Mouse (Mus musculus) urinary bladder, postnatal 14 days (tissue): ENCODE results near the gene Hist1h2bh.
A peak's percentile ranks its signal among the peaks of the same experiment; 100 is the strongest.
"Not testable (repeated sequence)": the region's sequence is repeated elsewhere in the genome, so short reads cannot be mapped to it uniquely, and the experiment has no call there.

Experiments used
- DNase-seq: peaks from one replicate; pipeline ENCODE4 v3.0.0; 2021; ENCODE audit warnings: low spot score

Gene Hist1h2bh

GRCm38 (mm10) chr13:23573898-23574524 lies 30.8 kb upstream of the Hist1h2bh start, which contains the start of the genes Hist1h2bf and Hist1h2ad:
Hist1h2bf (minus strand) TSS chr13:23574196.
Hist1h2ad (plus strand) TSS chr13:23574381.
- DNase-seq, result peak; percentile 91

DNA sequence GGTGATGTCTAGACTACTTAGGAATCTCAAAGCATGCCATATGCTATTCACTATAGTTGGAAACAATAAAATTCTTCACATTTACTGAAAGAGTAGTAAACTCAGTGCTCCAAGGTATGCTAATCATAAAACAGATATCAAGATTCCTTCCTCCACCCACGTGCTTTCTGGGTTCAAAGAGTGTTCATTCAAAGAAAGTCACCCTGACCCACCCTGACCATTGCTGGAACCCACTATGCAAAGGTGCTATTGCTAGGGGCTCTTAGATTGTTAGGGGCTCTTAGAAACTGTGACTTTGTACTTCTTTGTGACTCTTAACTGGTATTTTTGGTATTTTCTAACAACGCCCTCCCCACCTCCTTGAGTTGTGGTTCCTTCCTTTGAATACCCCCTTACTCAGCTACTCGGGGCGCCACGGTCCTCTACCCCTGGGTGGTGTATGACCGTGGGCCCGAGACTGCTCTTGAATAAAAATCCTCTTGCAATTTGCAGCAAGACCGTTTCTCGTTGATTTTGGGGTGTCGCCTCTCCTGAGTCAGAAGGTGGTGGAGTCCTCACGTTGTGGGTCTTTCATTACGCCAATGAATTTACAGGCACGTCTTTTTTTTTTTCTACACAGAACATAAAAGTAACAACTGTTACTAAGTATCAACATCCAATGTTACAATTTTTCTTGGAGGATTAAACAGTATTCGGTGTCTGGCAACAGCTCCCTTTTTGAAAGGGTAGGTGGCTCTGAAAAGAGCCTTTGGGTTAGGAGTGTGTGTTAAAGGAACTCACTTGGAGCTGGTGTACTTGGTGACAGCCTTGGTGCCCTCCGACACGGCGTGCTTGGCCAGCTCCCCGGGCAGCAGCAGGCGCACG lies 30.1 kb upstream of the Hist1h2bh start:
- DNase-seq, result not testable (repeated sequence)

- DNase-seq, result no peak
Measured at GRCm38 (mm10) chr13:23572218-23573033, 29.2 kb upstream of the Hist1h2bh start.

GRCm38 (mm10) chr13:23571504-23572217 lies 28.5 kb upstream of the Hist1h2bh start:
- DNase-seq, result not testable (repeated sequence)

DNA sequence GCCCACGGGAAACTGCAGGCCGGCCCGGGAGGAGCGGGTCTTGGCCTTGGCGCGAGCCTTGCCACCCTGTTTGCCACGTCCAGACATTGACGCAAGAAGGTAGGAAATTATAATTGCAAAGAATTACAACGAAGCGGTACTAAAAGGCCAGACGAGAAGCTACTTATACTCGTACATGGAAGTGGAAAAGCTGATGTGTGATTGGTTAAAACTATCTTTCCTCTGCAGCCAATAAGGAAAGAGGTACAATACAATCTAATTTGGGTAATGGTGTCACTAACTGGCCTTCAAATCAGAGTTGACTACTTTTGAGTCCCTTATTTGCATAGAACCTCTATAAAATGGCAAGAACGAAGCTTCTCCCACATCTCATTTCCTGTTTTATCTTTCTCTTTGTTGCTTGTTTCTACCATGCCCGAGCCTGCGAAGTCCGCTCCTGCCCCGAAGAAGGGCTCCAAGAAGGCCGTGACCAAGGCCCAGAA lies 27.9 kb upstream of the Hist1h2bh start, which contains the start of the genes Hist1h2ae and Hist1h2bg:
Hist1h2ae (minus strand) TSS at position 199 of the 482 bp plus-strand sequence.
Hist1h2bg (plus strand) TSS at position 375 of the 482 bp plus-strand sequence.
- peak; percentile 59 for DNase-seq

DNA sequence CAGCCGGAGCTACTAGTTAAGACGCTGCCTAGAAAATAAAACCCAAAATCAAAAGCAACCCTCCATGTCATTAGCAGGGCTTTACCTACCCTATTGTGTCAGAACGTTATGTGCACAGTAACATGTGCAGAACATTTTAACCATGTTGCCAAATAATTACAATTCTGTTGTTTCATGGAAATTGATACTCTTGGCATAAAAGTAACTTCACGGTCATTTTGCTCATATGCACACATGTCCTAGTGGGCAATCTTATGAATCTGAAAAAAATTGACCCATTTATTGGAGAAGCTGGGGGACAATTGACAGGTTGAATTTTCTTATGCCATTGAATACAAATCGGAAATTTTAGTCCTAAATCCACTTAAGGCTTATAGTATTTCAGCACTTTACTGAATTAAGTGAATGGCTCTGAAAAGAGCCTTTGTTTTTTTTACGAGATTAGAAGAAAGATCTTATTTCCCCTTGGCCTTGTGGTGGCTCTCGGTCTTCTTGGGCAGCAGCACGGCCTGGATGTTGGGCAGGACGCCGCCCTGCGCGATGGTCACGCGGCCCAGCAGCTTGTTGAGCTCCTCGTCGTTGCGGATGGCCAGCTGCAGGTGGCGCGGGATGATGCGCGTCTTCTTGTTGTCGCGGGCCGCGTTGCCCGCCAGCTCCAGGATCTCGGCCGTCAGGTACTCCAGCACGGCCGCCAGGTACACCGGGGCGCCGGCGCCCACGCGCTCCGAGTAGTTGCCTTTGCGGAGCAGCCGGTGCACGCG lies 27.2 kb upstream of the Hist1h2bh start:
- DNase-seq, result not testable (repeated sequence)

GRCm38 (mm10) chr13:23564482-23564881 lies 21.3 kb upstream of the Hist1h2bh start:
- no peak for DNase-seq

GRCm38 (mm10) chr13:23562699-23563462 lies 19.7 kb upstream of the Hist1h2bh start:
- DNase-seq, result peak; percentile 22

DNA sequence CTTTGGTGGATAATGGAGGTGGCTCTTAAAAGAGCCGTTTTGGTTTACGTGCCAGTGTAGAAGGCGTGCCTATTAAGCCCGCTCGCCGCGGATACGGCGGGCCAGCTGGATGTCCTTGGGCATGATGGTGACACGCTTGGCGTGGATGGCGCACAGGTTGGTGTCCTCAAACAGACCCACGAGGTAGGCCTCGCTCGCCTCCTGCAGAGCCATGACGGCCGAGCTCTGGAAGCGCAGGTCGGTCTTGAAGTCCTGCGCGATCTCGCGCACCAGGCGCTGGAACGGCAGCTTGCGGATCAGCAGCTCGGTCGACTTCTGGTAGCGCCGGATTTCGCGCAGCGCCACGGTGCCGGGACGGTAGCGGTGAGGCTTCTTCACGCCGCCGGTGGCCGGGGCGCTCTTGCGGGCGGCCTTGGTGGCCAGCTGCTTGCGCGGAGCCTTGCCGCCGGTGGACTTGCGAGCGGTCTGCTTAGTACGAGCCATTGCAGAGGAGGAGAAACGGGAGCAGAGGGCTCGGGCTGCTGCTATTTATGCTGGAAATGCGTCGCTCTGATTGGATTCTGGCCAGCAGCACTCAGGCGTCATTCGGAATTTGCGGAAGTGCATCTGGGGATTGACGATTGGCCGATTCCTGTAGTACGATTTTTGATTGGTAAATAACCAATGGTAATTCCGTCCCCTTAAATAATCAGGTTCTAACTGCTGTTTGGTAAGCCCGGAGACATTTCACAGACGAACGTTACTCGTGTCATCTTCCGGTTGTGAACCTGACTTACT lies 18.9 kb upstream of the Hist1h2bh start, which contains the start of gene Hist1h3e:
Hist1h3e (minus strand) TSS at position 487 of the 777 bp plus-strand sequence.
- DNase-seq, result peak; percentile 94

- not testable (repeated sequence) for DNase-seq
Measured at GRCm38 (mm10) chr13:23561531-23561882, 18.3 kb upstream of the Hist1h2bh start.

DNA sequence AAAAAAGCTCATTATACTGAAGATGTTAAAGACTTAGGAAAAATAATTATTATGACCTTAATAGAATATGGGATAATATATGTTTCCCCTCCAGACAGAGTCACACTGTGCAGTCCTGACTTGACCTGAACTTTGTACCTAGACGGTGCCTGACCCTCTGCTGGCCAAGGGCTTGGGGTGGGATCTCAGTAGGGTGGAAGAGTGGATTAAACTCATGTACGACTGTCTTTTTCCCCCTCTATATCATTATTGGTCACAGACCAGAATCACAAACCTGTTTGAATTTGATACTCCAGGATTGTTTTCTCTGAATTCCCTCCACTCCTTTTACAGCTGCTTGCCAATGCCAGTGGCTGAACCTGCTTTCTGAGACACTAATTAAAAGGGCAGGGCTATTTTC lies 17.5 kb upstream of the Hist1h2bh start:
- not testable (repeated sequence) for DNase-seq

- no peak for DNase-seq
Measured at GRCm38 (mm10) chr13:23556906-23557305, 13.7 kb upstream of the Hist1h2bh start.

- DNase-seq, result peak; percentile 64
Measured at GRCm38 (mm10) chr13:23555839-23556416, 12.7 kb upstream of the Hist1h2bh start.

GRCm38 (mm10) chr13:23554925-23555838 lies 12.0 kb upstream of the Hist1h2bh start:
- peak; percentile 80 for DNase-seq

GRCm38 (mm10) chr13:23554393-23554792 lies 11.2 kb upstream of the Hist1h2bh start:
- no peak for DNase-seq

- DNase-seq, result no peak
Measured at GRCm38 (mm10) chr13:23552962-23553361, 9.8 kb upstream of the Hist1h2bh start, which contains the start of gene Hist1h1d. Hist1h1d (plus strand) TSS chr13:23553262.
